Mouse (Mus musculus): Measurements from ENCODE around the gene Med27.

DNA sequence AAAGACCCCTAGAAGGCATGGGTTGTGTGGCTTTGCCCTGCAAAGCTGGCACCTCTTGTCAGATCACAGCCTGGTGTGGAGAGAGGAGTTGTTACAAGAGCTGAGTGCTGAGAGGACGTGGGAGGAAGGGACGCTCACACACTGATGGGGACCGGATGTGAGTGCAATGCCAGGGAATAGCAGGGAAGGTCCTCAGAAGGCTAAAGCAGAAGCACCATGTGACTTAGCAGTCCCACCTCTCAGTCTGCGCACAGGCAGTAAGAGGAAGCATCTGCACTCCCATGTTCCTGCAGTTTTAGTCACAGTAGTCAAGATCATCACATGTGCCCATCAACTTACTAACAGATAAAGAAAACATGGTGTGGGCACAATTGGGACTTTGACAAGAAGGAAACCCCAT lies 119.8 kb downstream of the Med27 start:
- no peak for TF ChIP-seq CEBPB (IDR thresholded peaks at IDR 0.05; ENCODE audit: insufficient read depth, poor library complexity, severe bottlenecking)
- TF ChIP-seq USF1 (IDR thresholded peaks at IDR 0.05; ENCODE audit: low read depth): no peak
- TF ChIP-seq TCF12 (IDR thresholded peaks at IDR 0.05; ENCODE audit: insufficient read depth, poor library complexity, severe bottlenecking): no peak
- no peak for TF ChIP-seq MAX (IDR thresholded peaks at IDR 0.05; ENCODE audit: low read depth)
- TF ChIP-seq POLR2A (IDR thresholded peaks at IDR 0.05; ENCODE audit: insufficient read length, low read depth): no peak
- no peak for TF ChIP-seq TCF3 (IDR thresholded peaks at IDR 0.05; ENCODE audit: insufficient read length, low read depth)
- no peak for TF ChIP-seq E2F4 (IDR thresholded peaks at IDR 0.05; ENCODE audit: insufficient read depth)
- no peak for TF ChIP-seq POLR2AphosphoS2 (IDR thresholded peaks at IDR 0.05; ENCODE audit: insufficient read length, low read depth)
- TF ChIP-seq MYOG (IDR thresholded peaks at IDR 0.05; ENCODE audit: control insufficient read depth in 1 of 3, insufficient read depth in 1 of 3, insufficient read length in 2 of 3, low read depth in 2 of 3): no peak
- no peak for TF ChIP-seq SRF (IDR thresholded peaks at IDR 0.05; ENCODE audit: control insufficient read depth, insufficient read length, low read depth)
- TF ChIP-seq REST (IDR thresholded peaks at IDR 0.05; ENCODE audit: insufficient read depth, insufficient read length): no peak
- no peak for TF ChIP-seq MYOD1 (IDR thresholded peaks at IDR 0.05; ENCODE audit: control insufficient read depth in 1 of 3, insufficient read length in 2 of 3, low read depth in 2 of 3)

All from myocyte (in vitro differentiated cells).